Mouse (Mus musculus) cortical plate, adult 2 months (tissue): Measurements from ENCODE around the gene Tex261.
A peak's percentile ranks its signal among the peaks of the same experiment; 100 is the strongest.

Experiments used
- CTCF ChIP-seq: fragments of 200-500 bp; IDR thresholded peaks from 2 replicates; pipeline ENCODE4 v1.5.1; 2011; ENCODE audit warnings: mild to moderate bottlenecking, control low read depth, low read length; ENCODE audit not compliant: insufficient read depth; ENCODE audit errors: extremely low read depth
- POLR2A ChIP-seq: fragments of 200-500 bp; IDR thresholded peaks from 2 replicates; pipeline ENCODE4 v1.6.1; 2011; ENCODE audit warnings: mild to moderate bottlenecking, low read length, control low read depth; ENCODE audit not compliant: insufficient read depth; ENCODE audit errors: extremely low read depth

DNA sequence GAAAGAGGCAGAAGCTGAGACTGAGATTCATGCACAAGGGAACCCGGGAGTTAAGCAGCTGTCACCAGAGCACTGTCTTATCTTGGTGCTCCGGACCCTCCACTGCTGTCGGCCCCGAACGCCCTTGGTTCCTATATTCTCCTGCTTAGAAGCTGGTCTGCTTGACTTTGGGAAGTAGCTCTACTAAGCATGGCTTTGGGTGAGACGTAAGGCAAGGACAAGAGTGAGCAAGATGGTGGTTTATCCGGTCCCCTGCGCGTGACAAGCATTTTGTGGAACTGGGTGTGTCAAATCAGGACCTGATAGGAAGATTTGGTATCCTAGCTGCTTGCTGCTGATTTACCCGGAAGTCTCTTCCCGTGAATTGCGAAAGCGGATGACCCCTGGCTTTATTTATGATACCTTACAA is 19.9 kb upstream of the Tex261 start:
- TF ChIP-seq CTCF = no peak
- TF ChIP-seq POLR2A = 0 out of 2 replicates have a peak, but pooled peaks have one; percentile 19
